In the genomic region with DNA sequence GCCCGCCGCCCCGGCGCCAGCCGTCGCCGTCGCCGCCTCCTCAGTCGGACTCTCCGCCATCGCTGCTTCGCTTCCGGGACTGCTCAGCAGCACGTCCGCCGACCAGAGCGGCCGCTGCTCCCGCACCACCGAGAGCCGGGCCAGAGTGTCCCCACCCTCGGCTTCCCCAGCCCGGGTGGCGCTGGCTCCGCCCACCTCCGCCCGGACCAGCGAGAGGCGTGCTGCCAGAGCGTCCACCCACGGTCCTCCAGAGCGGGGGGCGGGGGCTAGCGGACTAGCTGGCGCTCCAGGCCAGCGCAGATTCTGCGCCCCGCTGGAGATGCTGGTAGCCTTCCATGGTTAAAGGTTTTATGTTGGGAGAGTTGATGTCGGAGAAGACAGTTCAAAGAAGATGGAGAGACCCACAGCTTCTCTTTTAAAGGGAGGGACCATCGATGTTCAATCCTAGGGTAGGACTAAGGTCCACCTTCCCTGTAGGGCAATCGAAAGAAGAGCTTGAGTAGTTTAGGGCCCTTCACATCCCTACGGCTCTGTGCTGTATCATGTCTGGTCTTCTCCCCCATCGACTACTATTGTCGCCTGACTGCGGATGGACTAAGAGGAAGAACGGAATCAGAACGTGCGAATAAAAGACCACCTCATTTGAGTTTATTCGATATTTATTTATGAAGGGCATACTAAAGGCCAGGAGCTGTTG, we compare ENCODE assay signal across 8 mouse cellular contexts. TPM values are rescaled to one million over a fixed set of nuclear protein-coding genes. Genes with fewer than 3 reads are reported as not detected.
DNase-seq lines count a peak whose midpoint lies in the region; ATAC-seq and TF ChIP-seq lines count a peak whose summit lies in the region.

A gene (minus strand): TSS at position 174 of the 697 bp plus-strand sequence.

- DNase-seq in forebrain, embryonic 14.5 days (ENCODE audit: low spot score), result peak; percentile 97
- peak; percentile 99 for DNase-seq in heart, postnatal 14 days
- DNase-seq in layer of hippocampus, adult 11-12 months (ENCODE audit: low spot score), result peak; percentile 97
- peak; percentile 96 to 97 for DNase-seq in lung, adult 18-20 months
- DNase-seq in testis, postnatal 14 days (ENCODE audit: low spot score), result peak; percentile 97

- H3K4me3 ChIP-seq in ES-Bruce4 (ENCODE audit: low read depth, low read length), result peak within 1 kb of the TSS; percentile 92
- peak within 1 kb of the TSS; percentile 97 for H3K4me3 ChIP-seq in forebrain, embryonic 14.5 days (ENCODE audit: low read depth, low read length)
- peak within 1 kb of the TSS; percentile 84 for H3K4me3 ChIP-seq in neural tube, embryonic 15.5 days (replicated peaks)

- no peaks in the 10 kb centered on the region for H3K9me3 ChIP-seq in ES-Bruce4 (replicated peaks; ENCODE audit: control insufficient read depth, insufficient read depth, low read length, poor library complexity, severe bottlenecking)
- H3K9me3 ChIP-seq in forebrain, embryonic 14.5 days (replicated peaks; ENCODE audit: control insufficient read depth, low read length), result no peaks in the 10 kb centered on the region
- no peaks in the 10 kb centered on the region for H3K9me3 ChIP-seq in neural tube, embryonic 15.5 days (replicated peaks)

- peak; percentile 68 for TF ChIP-seq POLR2A in ES-Bruce4 (IDR thresholded peaks at IDR 0.05; ENCODE audit: insufficient read depth, low read length)

- 4% methylated on average over 50 of the region's 50 CpGs for WGBS in forebrain, embryonic 14.5 days
- WGBS in neural tube, embryonic 15.5 days, result 3% methylated on average over 49 of the region's 50 CpGs

- H3K9ac ChIP-seq in ES-Bruce4 (ENCODE audit: low read depth, poor library complexity, severe bottlenecking), result peak within 1 kb of the TSS; percentile 98
- peak within 1 kb of the TSS; percentile 95 for H3K9ac ChIP-seq in forebrain, embryonic 14.5 days (ENCODE audit: low read length)
- peak within 1 kb of the TSS; percentile 81 for H3K9ac ChIP-seq in neural tube, embryonic 15.5 days (replicated peaks)

- TF ChIP-seq EP300 in ES-Bruce4 (IDR thresholded peaks at IDR 0.05; ENCODE audit: insufficient read depth, low read depth, low read length), result peak; percentile 58; the same call in 1 of the 2 replicates

- ATAC-seq in cerebellum, adult (ENCODE audit: insufficient number of reproducible peaks, low FRiP score, low TSS enrichment), result peak; percentile 87
- ATAC-seq in forebrain, embryonic 14.5 days, result peak; percentile 99
- peak; percentile 99 for ATAC-seq in neural tube, embryonic 15.5 days (ENCODE audit: low FRiP score)

- H3K27ac ChIP-seq in ES-Bruce4 (ENCODE audit: insufficient read depth, low read length), result peak within 1 kb of the TSS; percentile 86
- H3K27ac ChIP-seq in forebrain, embryonic 14.5 days (ENCODE audit: low read depth, low read length), result peak within 1 kb of the TSS; percentile 66
- H3K27ac ChIP-seq in neural tube, embryonic 15.5 days (replicated peaks), result peak within 1 kb of the TSS; percentile 84

- intact Hi-C loops in heart, postnatal 14 days (cut with DNase I), result no loop called here

- H3K4me1 ChIP-seq in ES-Bruce4 (ENCODE audit: control insufficient read depth, insufficient read depth, low read length), result no peaks in the 10 kb centered on the region
- H3K4me1 ChIP-seq in forebrain, embryonic 14.5 days (ENCODE audit: control insufficient read depth, insufficient read depth, low read length), result peaks cover 17% of the 10 kb centered on the region
- peaks cover 28% of the 10 kb centered on the region for H3K4me1 ChIP-seq in neural tube, embryonic 15.5 days

- no peaks in the 10 kb centered on the region for H3K27me3 ChIP-seq in ES-Bruce4 (ENCODE audit: control insufficient read depth, insufficient read depth, low read length, poor library complexity, severe bottlenecking)
- no peaks in the 10 kb centered on the region for H3K27me3 ChIP-seq in forebrain, embryonic 14.5 days (replicated peaks; ENCODE audit: control insufficient read depth, insufficient read depth, low read length)
- no peaks in the 10 kb centered on the region for H3K27me3 ChIP-seq in neural tube, embryonic 15.5 days (replicated peaks)

- H3K36me3 ChIP-seq in ES-Bruce4 (ENCODE audit: control insufficient read depth, insufficient read depth, low read length, poor library complexity, severe bottlenecking), result peaks cover 33% of the 10 kb centered on the region
- H3K36me3 ChIP-seq in forebrain, embryonic 14.5 days (ENCODE audit: control insufficient read depth, insufficient read depth, low read length), result peaks cover 25% of the 10 kb centered on the region
- H3K36me3 ChIP-seq in neural tube, embryonic 15.5 days, result peaks cover 12% of the 10 kb centered on the region

- H3K4me2 ChIP-seq in forebrain, embryonic 14.5 days (ENCODE audit: low read length), result peak within 1 kb of the TSS; percentile 68
- H3K4me2 ChIP-seq in neural tube, embryonic 15.5 days, result peak within 1 kb of the TSS; percentile 90

- TF ChIP-seq CTCF in ES-Bruce4 (IDR thresholded peaks at IDR 0.05; ENCODE audit: low read depth, low read length), result peak; percentile 4

RNA-seq across cellular contexts. Expression of the gene that starts here (rescaled TPM):
- 85.7 and 86.6 TPM in 2 replicates for polyA plus RNA-seq in ES-Bruce4 (2011; ENCODE audit: insufficient read depth, insufficient read length, low read depth, missing spikeins)
- polyA plus RNA-seq in forebrain, embryonic 14.5 days (2014; fragmentation: Nextera tagmentation; extraction: Ambion mirVana), result 24.9 and 26.9 TPM in 2 replicates
- 10 to 100 TPM; 31.9 to 36.8 TPM for total RNA-seq in heart, postnatal 14 days (2021)
- 34.3 and 37.9 TPM in 2 replicates for polyA plus RNA-seq in neural tube, embryonic 15.5 days (2015; fragmentation: Nextera tagmentation; extraction: Ambion mirVana)

Comparison
In these comparisons a context has a peak if more than half of its experiments do, and no peak if none do; other contexts are left out.
1. Peak in every context shown above with its lines: DNase-seq, ATAC-seq, H3K4me3 ChIP-seq and H3K27ac ChIP-seq.